Mouse (Mus musculus) heart, embryonic 14.5 days (tissue): Measurements from ENCODE around the gene Stk4. TPM values are rescaled to one million over a fixed set of nuclear protein-coding genes. Genes with fewer than 3 reads are reported as not detected.
A peak's percentile ranks its signal among the peaks of the same experiment; 100 is the strongest.
"Not testable (repeated sequence)": the region's sequence is repeated elsewhere in the genome, so short reads cannot be mapped to it uniquely, and the experiment has no call there.

ENCODE experiments used
- ATAC-seq: fragments of 200-750 bp; cut with Nextera tagmentation; 2 replicates; pipeline ENCODE4 v1.8.0; 2017; ENCODE audit warnings: low read depth, moderate TSS enrichment; ENCODE audit not compliant: insufficient number of reproducible peaks, insufficient read depth, low FRiP score
- H3K27ac ChIP-seq, 2 experiments: fragments of 200-500 bp in 1 of 2; fragments of 300-500 bp in 1 of 2; sonication (generic) in 1 of 2; replicated peaks in 1 of 2; 2 replicates each; pipeline ENCODE4 v1.5.1; 2012 to 2014; ENCODE audit warnings: low read depth in 2 of 2, low read length in 2 of 2, control low read depth in 1 of 2, mild to moderate bottlenecking in 1 of 2, mixed read lengths in 1 of 2; ENCODE audit not compliant: control insufficient read depth in 1 of 2, insufficient read depth in 1 of 2
- H3K27me3 ChIP-seq: fragments of 300-500 bp; sonication (generic); 2 replicates; pipeline ENCODE4 v1.6.1; 2014; ENCODE audit warnings: mild to moderate bottlenecking, low read length, control low read depth; ENCODE audit not compliant: control insufficient read depth, insufficient read depth
- H3K36me3 ChIP-seq: fragments of 300-500 bp; sonication (generic); 2 replicates; pipeline ENCODE4 v1.6.1; 2014; ENCODE audit warnings: mild to moderate bottlenecking, control low read depth, low read length, mixed read lengths; ENCODE audit not compliant: control insufficient read depth, insufficient read depth
- H3K4me1 ChIP-seq, 2 experiments: fragments of 200-500 bp in 1 of 2; fragments of 300-500 bp in 1 of 2; sonication (generic) in 1 of 2; 2 replicates each; pipeline ENCODE4 v1.6.1; 2012 to 2014; ENCODE audit warnings: low read length in 2 of 2, control low read depth in 1 of 2, mixed read lengths in 1 of 2; ENCODE audit not compliant: control insufficient read depth in 2 of 2, insufficient read depth in 2 of 2
- H3K4me2 ChIP-seq: fragments of 300-500 bp; sonication (generic); 2 replicates; pipeline ENCODE4 v1.6.1; 2014; ENCODE audit warnings: mild to moderate bottlenecking, low read length
- H3K4me3 ChIP-seq, 2 experiments: fragments of 200-500 bp in 1 of 2; fragments of 300-500 bp in 1 of 2; sonication (generic) in 1 of 2; 2 replicates each; pipeline ENCODE4 v1.5.1; 2012 to 2014; ENCODE audit warnings: low read length in 2 of 2, mild to moderate bottlenecking in 2 of 2, control low read depth in 1 of 2, low read depth in 1 of 2, moderate library complexity in 1 of 2; ENCODE audit not compliant: control insufficient read depth in 1 of 2, insufficient read depth in 1 of 2
- H3K9ac ChIP-seq: fragments of 300-500 bp; sonication (generic); 2 replicates; pipeline ENCODE4 v1.6.1; 2014; ENCODE audit warnings: mild to moderate bottlenecking, low read length
- H3K9me3 ChIP-seq: fragments of 300-500 bp; sonication (generic); 2 replicates; pipeline ENCODE4 v1.6.1; 2016; ENCODE audit warnings: low read length, control low read depth; ENCODE audit not compliant: control insufficient read depth
- WGBS: fragments of 180-500 bp; shearing (Covaris S2); extraction: QIAGEN DNeasy Blood & Tissue Kit; methylation state at CpG from one replicate; pipeline ENCODE4 v1.1.7; 2014; 5-methylcytosine and 5-hydroxymethylcytosine counted together
- polyA plus RNA-seq: library from polyadenylated mRNA; unstranded; fragments of >200 nt; fragmentation: Nextera tagmentation; extraction: Ambion mirVana; gene quantifications from 2 replicates; pipeline ENCODE4 v1.2.1, GENCODE M21; 2014

Gene Stk4
- polyA plus RNA-seq, 1 experiment from 2014 or later = 19.5 TPM

- not testable (repeated sequence) for H3K9ac ChIP-seq, H3K9me3 ChIP-seq, ATAC-seq, H3K27me3 ChIP-seq
- Histone ChIP-seq H3K4me1 (peaks cover 8 to 24% of the 10 kb centered on the region in 2 experiments), H3K4me2 (peak overlapping the region; percentile 93), H3K27ac (peak overlapping the region; percentile 46 to 73; a peak in 2 of 4 replicates), H3K4me3 (peak overlapping the region; percentile 13 to 97; a peak in 3 of 4 replicates), H3K36me3 (peaks cover 11% of the 10 kb centered on the region)
- 77% methylated on average over 11 of the region's 11 CpGs for WGBS
These were observed 1.3 kb downstream of the Stk4 start for GRCm38 (mm10) chr2:164071437-164071820.

DNA sequence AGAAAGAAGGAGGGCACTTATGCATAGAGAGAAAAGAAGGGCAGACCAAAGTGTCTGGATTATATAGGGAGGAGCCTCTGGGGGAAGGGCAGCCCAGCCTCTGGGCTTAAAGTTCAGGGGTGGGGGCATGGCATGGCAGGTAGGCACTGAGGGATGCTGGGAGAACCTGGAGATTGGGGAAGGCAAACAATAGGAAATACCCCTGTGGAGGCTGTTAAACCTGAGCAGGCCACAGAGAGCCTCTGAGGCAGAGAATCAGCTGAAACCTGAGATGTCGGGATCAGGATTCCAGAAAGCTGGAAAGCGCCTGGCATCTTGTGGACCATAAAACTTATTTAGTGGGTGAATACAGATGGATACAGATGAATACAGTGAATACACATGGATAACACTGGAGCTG, 2.0 kb downstream of the Stk4 start:
- Histone ChIP-seq H3K4me1 (peaks cover 8 to 24% of the 10 kb centered on the region in 2 experiments), H3K36me3 (0 out of 2 replicates have a peak, but pooled peaks cover 5% of the 10 kb centered on the region), H3K9ac (no peak overlapping the region), H3K9me3 (no peaks in the 10 kb centered on the region), H3K27ac (no peak overlapping the region), H3K4me2 (no peak overlapping the region), H3K27me3 (no peaks in the 10 kb centered on the region), H3K4me3 (no peak overlapping the region)
- no peak for ATAC-seq
- WGBS = 84% methylated on average over 2 of the region's 2 CpGs

DNA sequence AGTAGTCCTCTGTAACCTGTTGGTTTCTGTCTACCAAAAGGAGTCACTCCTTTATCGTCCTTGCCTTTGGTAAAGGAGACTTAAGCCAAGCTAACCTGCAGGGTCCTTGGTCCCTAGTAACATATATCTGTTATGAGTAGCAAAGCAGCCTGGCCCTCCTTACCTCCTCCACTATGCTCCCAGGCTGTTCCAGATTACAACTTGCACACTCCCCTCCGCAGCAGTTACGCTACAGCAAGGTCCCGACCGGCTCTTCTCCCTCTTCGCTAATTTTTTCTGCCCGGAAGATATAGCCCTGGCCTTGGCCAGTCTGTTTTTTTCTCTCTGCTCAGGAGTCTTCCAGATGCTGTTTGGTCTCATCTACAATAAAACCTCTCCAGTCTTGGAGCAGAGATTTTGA, 3.0 kb downstream of the Stk4 start:
- WGBS = 83% methylated on average over 7 of the region's 7 CpGs
- Histone ChIP-seq H3K4me1 (peaks cover 8 to 24% of the 10 kb centered on the region in 2 experiments), H3K27me3 (no peaks in the 10 kb centered on the region), H3K36me3 (0 out of 2 replicates have a peak, but pooled peaks cover 4% of the 10 kb centered on the region), H3K27ac (no peak overlapping the region), H3K9me3 (no peaks in the 10 kb centered on the region), H3K4me3 (no peak overlapping the region), H3K4me2 (no peak overlapping the region), H3K9ac (no peak overlapping the region)
- ATAC-seq = no peak

GRCm38 (mm10) chr2:164073918-164074578, 3.9 kb downstream of the Stk4 start:
- Histone ChIP-seq H3K9me3 (no peaks in the 10 kb centered on the region), H3K4me1 (peaks cover 8 to 21% of the 10 kb centered on the region in 2 experiments), H3K27ac (peak overlapping the region; percentile 54 to 60; a peak in 1 of 4 replicates), H3K9ac (peak overlapping the region; percentile 79), H3K27me3 (no peaks in the 10 kb centered on the region), H3K4me2 (peak overlapping the region; percentile 92), H3K36me3 (no peaks in the 10 kb centered on the region), H3K4me3 (peak overlapping the region; percentile 86 to 97)
- ATAC-seq = peak; percentile 77
- under 1% methylated on average over 48 of the region's 48 CpGs for WGBS

DNA sequence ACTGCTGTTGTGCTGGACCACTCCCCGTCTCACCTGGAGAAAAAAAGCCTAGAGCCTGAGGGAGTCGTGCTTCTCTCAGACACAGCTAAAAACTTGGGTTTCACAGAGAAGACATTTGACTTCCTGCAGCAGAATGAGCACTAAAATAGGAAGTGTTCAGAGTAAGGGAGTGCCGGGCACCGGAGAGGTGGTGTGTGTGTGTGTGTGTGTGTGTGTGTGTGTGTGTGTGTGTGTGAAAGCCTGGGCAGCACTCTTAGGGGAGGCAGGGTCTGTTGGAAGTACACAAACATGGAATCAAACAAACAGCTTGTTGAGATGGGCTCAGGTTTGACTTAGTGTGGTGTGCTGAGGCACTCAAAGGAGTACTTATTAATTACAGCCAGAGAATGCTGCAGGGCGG, 5.0 kb downstream of the Stk4 start:
- Histone ChIP-seq H3K4me1 (peaks cover 8 to 11% of the 10 kb centered on the region in 2 experiments), H3K4me3 (peak overlapping the region; percentile 24 to 86; a peak in 3 of 4 replicates), H3K9me3 (no peaks in the 10 kb centered on the region), H3K36me3 (peaks cover 8% of the 10 kb centered on the region), H3K4me2 (peak overlapping the region; percentile 92), H3K27me3 (no peaks in the 10 kb centered on the region), H3K9ac (peak overlapping the region; percentile 79), H3K27ac (no peak overlapping the region)
- no peak for ATAC-seq
- 38% methylated on average over 5 of the region's 5 CpGs for WGBS

- peaks cover 6 to 11% of the 10 kb centered on the region in 2 experiments for H3K4me1 ChIP-seq
- 69% methylated on average over 8 of the region's 8 CpGs for WGBS
- peaks cover 26% of the 10 kb centered on the region for H3K36me3 ChIP-seq
- H3K27me3 ChIP-seq = no peaks in the 10 kb centered on the region
- H3K4me3 ChIP-seq = no peak overlapping the region
- H3K9me3 ChIP-seq = no peaks in the 10 kb centered on the region
- H3K4me2 ChIP-seq = no peak overlapping the region
- no peak overlapping the region for H3K27ac ChIP-seq
- no peak overlapping the region for H3K9ac ChIP-seq
- no peak for ATAC-seq
These were observed 6.8 kb downstream of the Stk4 start for GRCm38 (mm10) chr2:164076874-164077425.

GRCm38 (mm10) chr2:164077875-164078274, 7.8 kb downstream of the Stk4 start:
- 81% methylated on average over 5 of the region's 5 CpGs for WGBS

More at GRCm38 (mm10) chr2:164077875-164078274, 7.8 kb downstream of the Stk4 start:
- Histone ChIP-seq H3K4me1 (peaks cover 6 to 11% of the 10 kb centered on the region in 2 experiments), H3K9ac (no peak overlapping the region), H3K27me3 (no peaks in the 10 kb centered on the region), H3K36me3 (peaks cover 35% of the 10 kb centered on the region), H3K4me3 (no peak overlapping the region), H3K9me3 (no peaks in the 10 kb centered on the region), H3K4me2 (no peak overlapping the region), H3K27ac (no peak overlapping the region)
- ATAC-seq = no peak
